Mouse (Mus musculus) cerebellum, adult 2 months (tissue): ENCODE measurements around the gene Frmd3.

Experiments used
- CTCF ChIP-seq: fragments of 200-500 bp; IDR thresholded peaks from 2 replicates; pipeline ENCODE4 v1.5.1; 2011; ENCODE audit warnings: low read depth, mild to moderate bottlenecking, control low read depth, low read length, moderate library complexity, borderline replicate concordance; ENCODE audit not compliant: insufficient read depth
- POLR2A ChIP-seq: fragments of 200-500 bp; IDR thresholded peaks from 2 replicates; pipeline ENCODE4 v1.6.1; 2011; ENCODE audit warnings: low read length, control low read depth, borderline replicate concordance; ENCODE audit not compliant: insufficient read depth

GRCm38 (mm10) chr4:74242176-74242575 lies 228.9 kb downstream of the Frmd3 start, which contains the start of gene Kdm4c:
- TF ChIP-seq CTCF = no peak
- no peak for TF ChIP-seq POLR2A
